Mouse (Mus musculus) heart, embryonic 15.5 days (tissue): Measurements from ENCODE around the gene Col6a6. TPM values are rescaled to one million over a fixed set of nuclear protein-coding genes. Genes with fewer than 3 reads are reported as not detected.

Experiments used
- ATAC-seq: fragments of 200-750 bp; cut with Nextera tagmentation; replicated peaks from 2 replicates; pipeline ENCODE4 v1.8.0; 2017; ENCODE audit warnings: low read depth, moderate TSS enrichment; ENCODE audit not compliant: insufficient number of reproducible peaks, insufficient read depth, low FRiP score
- H3K27ac ChIP-seq: fragments of 300-500 bp; sonication (generic); 2 replicates; pipeline ENCODE4 v1.5.1; 2015; ENCODE audit warnings: mild to moderate bottlenecking, inconsistent platforms
- H3K27me3 ChIP-seq: fragments of 300-500 bp; sonication (generic); 2 replicates; pipeline ENCODE4 v1.6.1; 2015; ENCODE audit warnings: inconsistent platforms
- H3K36me3 ChIP-seq: fragments of 300-500 bp; sonication (generic); 2 replicates; pipeline ENCODE4 v1.6.1; 2015; ENCODE audit warnings: mild to moderate bottlenecking, inconsistent platforms
- H3K4me1 ChIP-seq: fragments of 300-500 bp; sonication (generic); replicated peaks from 2 replicates; pipeline ENCODE4 v1.6.1; 2015; ENCODE audit warnings: inconsistent platforms
- H3K4me2 ChIP-seq: fragments of 300-500 bp; sonication (generic); 2 replicates; pipeline ENCODE4 v1.6.1; 2015; ENCODE audit warnings: inconsistent platforms, mild to moderate bottlenecking, moderate library complexity
- H3K4me3 ChIP-seq: fragments of 300-500 bp; sonication (generic); 2 replicates; pipeline ENCODE4 v1.5.1; 2015; ENCODE audit warnings: mild to moderate bottlenecking, inconsistent platforms
- H3K9ac ChIP-seq: fragments of 300-500 bp; sonication (generic); 2 replicates; pipeline ENCODE4 v1.6.1; 2015; ENCODE audit warnings: mild to moderate bottlenecking, inconsistent platforms
- H3K9me3 ChIP-seq: fragments of 300-500 bp; sonication (generic); replicated peaks from 2 replicates; pipeline ENCODE4 v1.6.1; 2016; ENCODE audit warnings: inconsistent platforms
- WGBS: fragments of 180-500 bp; shearing (Covaris S2); methylation state at CpG from one replicate; pipeline ENCODE4 v1.1.7; 2015; ENCODE audit warnings: mixed read lengths; 5-methylcytosine and 5-hydroxymethylcytosine counted together
- polyA plus RNA-seq: library from polyadenylated mRNA; unstranded; fragments of >200 nt; fragmentation: Nextera tagmentation; extraction: Ambion mirVana; gene quantifications from 2 replicates; pipeline ENCODE4 v1.2.1, GENCODE M21; 2015

The Col6a6 gene
- polyA plus RNA-seq, 1 experiment from 2014 or later, result 3.6 TPM

GRCm38 (mm10) chr9:105771380-105771779 lies 56.6 kb downstream of the Col6a6 start:
- no peak overlapping the region for H3K4me3 ChIP-seq
- no peak for ATAC-seq
- H3K9ac ChIP-seq, result no peak overlapping the region
- no peaks in the 10 kb centered on the region for H3K9me3 ChIP-seq
- H3K36me3 ChIP-seq, result no peaks in the 10 kb centered on the region
- H3K27ac ChIP-seq, result no peak overlapping the region
- peaks cover 12% of the 10 kb centered on the region for H3K4me1 ChIP-seq
- H3K27me3 ChIP-seq, result no peaks in the 10 kb centered on the region
- no peak overlapping the region for H3K4me2 ChIP-seq
- WGBS, result 69% methylated on average over 3 of the region's 3 CpGs

GRCm38 (mm10) chr9:105770690-105771089 lies 57.3 kb downstream of the Col6a6 start:
- Histone ChIP-seq H3K27me3 (no peaks in the 10 kb centered on the region), H3K4me1 (peaks cover 12% of the 10 kb centered on the region), H3K4me2 (no peak overlapping the region), H3K9ac (no peak overlapping the region), H3K4me3 (no peak overlapping the region), H3K36me3 (no peaks in the 10 kb centered on the region), H3K27ac (peak overlapping the region; percentile 51), H3K9me3 (no peaks in the 10 kb centered on the region)
- WGBS, result 46% methylated on average over 7 of the region's 7 CpGs
- no peak for ATAC-seq

DNA sequence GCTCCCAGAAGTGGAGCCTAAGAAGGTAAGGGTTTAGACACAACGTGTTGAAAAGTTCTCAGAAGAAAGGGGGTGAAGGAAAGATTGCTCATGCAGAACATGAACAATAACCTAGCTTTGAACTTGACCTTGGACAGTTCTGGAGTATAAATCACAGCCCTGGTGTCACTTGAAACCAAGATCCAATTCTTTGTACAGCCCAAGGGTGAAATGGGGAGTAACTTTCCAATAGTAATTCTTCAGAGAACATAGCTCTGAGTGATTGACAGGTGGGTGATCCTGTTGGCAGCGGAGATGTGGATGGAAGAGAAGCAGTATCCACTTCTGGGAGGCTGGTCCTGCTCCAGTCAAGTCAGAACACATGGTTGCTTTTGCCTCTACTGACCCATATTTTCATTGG lies 62.1 kb downstream of the Col6a6 start:
- Histone ChIP-seq H3K27ac (no peak overlapping the region), H3K4me3 (no peak overlapping the region), H3K9me3 (no peaks in the 10 kb centered on the region), H3K4me1 (peaks cover 14% of the 10 kb centered on the region), H3K36me3 (no peaks in the 10 kb centered on the region), H3K9ac (no peak overlapping the region), H3K27me3 (no peaks in the 10 kb centered on the region), H3K4me2 (no peak overlapping the region)
- 83% methylated on average over 2 of the region's 2 CpGs for WGBS
- ATAC-seq, result no peak

DNA sequence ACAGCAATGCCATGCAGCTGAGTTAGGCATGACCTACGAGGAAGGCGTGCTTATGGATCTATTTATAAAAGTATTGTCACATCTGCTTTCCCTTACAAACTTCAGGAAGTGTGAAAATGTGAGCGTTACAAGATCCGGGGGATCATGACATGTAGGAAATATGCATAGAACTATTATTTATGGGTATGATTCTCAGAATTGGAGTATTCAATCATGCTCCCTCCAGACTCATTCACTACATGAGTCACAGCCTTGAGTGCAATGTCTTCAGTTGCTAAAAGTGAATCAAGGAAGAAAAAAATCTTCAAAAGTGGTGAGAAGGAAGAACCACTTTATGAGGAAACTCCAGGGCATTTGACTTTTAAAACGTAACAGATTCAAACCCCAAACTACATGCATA lies 63.3 kb downstream of the Col6a6 start:
- Histone ChIP-seq H3K4me2 (no peak overlapping the region), H3K27me3 (no peaks in the 10 kb centered on the region), H3K36me3 (no peaks in the 10 kb centered on the region), H3K9ac (no peak overlapping the region), H3K9me3 (no peaks in the 10 kb centered on the region), H3K27ac (no peak overlapping the region), H3K4me1 (0 out of 2 replicates have a peak, but pooled peaks cover 5% of the 10 kb centered on the region), H3K4me3 (no peak overlapping the region)
- 43% methylated on average over 5 of the region's 5 CpGs for WGBS
- ATAC-seq, result no peak

DNA sequence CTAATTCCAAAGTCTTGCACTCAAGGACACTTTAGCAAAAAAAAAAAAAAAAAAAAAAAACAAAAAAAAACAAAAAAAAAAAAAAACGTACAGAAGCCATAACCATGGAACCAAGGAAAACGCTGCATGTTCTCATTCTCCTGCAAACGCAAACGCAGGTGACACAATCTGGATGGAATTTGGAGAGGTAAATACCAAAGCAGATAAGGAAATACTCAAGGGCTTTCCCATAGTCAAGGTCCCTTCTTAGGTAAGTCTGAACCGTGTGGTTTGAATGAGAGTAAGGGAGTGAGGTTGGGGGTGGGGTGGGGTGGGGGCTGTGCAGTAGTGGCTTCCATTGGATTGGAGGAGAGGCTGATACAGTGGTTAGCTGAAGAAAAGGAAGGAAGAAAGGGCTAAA lies 63.8 kb downstream of the Col6a6 start:
- Histone ChIP-seq H3K9me3 (no peaks in the 10 kb centered on the region), H3K4me1 (0 out of 2 replicates have a peak, but pooled peaks cover 5% of the 10 kb centered on the region), H3K4me2 (no peak overlapping the region), H3K36me3 (no peaks in the 10 kb centered on the region), H3K27me3 (no peaks in the 10 kb centered on the region), H3K4me3 (no peak overlapping the region), H3K9ac (no peak overlapping the region), H3K27ac (no peak overlapping the region)
- ATAC-seq, result no peak
- WGBS, result 29% methylated on average over 5 of the region's 5 CpGs

DNA sequence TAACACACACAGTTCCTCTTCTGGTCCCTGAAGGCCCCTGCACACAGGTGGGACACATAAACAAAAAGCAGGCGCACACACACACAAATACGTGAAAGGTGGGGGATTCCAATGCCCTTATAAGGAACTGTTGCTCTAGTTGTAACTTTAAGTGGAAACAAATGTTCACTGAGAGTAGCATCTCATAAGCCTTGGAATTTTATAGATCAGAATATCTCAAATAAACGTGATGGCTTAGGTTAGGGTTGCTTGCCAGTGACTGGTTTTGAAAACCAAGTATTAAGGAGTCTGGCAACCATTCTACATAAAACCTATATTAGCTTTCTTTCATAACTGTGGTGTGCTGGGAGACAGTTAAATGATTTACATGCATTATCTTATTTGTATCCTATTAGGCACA lies 64.3 kb downstream of the Col6a6 start:
- WGBS, result 77% methylated on average over 3 of the region's 3 CpGs
- ATAC-seq, result no peak

GRCm38 (mm10) chr9:105762274-105762673 lies 65.7 kb downstream of the Col6a6 start:
- Histone ChIP-seq H3K4me2 (no peak overlapping the region), H3K27me3 (no peaks in the 10 kb centered on the region), H3K36me3 (no peaks in the 10 kb centered on the region), H3K9me3 (no peaks in the 10 kb centered on the region), H3K27ac (no peak overlapping the region), H3K4me1 (0 out of 2 replicates have a peak, but pooled peaks cover 5% of the 10 kb centered on the region), H3K4me3 (no peak overlapping the region), H3K9ac (no peak overlapping the region)
- no peak for ATAC-seq
- 85% methylated on average over 7 of the region's 7 CpGs for WGBS

More for the DNA sequence above, 64.3 kb downstream of the Col6a6 start:
- Histone ChIP-seq H3K4me2 (no peak overlapping the region), H3K4me3 (no peak overlapping the region), H3K27me3 (no peaks in the 10 kb centered on the region), H3K9me3 (no peaks in the 10 kb centered on the region), H3K4me1 (0 out of 2 replicates have a peak, but pooled peaks cover 5% of the 10 kb centered on the region), H3K27ac (no peak overlapping the region), H3K36me3 (no peaks in the 10 kb centered on the region), H3K9ac (no peak overlapping the region)

DNA sequence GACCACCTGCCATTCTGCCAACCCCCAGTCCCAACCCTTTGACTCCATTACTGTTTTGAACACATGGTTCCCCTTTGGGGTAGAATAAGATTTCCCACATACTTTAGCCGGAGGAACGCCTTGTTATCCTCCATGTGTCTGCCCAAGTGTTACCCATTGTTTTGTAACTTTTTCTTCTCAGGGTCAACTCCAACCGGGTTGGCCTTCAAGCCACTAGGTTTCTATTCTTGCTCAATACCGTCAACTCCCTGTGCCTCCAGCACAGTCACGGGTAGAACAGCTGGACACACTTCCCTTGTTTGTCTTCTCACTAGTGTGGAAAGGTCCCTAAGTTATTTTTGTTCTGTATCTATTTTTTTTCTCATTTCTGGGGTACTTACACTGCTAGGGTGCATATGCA lies 69.1 kb downstream of the Col6a6 start:
- Histone ChIP-seq H3K4me3 (no peak overlapping the region), H3K4me2 (no peak overlapping the region), H3K27me3 (no peaks in the 10 kb centered on the region), H3K27ac (no peak overlapping the region), H3K9me3 (no peaks in the 10 kb centered on the region), H3K4me1 (no peaks in the 10 kb centered on the region), H3K36me3 (no peaks in the 10 kb centered on the region), H3K9ac (no peak overlapping the region)
- ATAC-seq, result no peak
- WGBS, result 71% methylated on average over 5 of the region's 5 CpGs

DNA sequence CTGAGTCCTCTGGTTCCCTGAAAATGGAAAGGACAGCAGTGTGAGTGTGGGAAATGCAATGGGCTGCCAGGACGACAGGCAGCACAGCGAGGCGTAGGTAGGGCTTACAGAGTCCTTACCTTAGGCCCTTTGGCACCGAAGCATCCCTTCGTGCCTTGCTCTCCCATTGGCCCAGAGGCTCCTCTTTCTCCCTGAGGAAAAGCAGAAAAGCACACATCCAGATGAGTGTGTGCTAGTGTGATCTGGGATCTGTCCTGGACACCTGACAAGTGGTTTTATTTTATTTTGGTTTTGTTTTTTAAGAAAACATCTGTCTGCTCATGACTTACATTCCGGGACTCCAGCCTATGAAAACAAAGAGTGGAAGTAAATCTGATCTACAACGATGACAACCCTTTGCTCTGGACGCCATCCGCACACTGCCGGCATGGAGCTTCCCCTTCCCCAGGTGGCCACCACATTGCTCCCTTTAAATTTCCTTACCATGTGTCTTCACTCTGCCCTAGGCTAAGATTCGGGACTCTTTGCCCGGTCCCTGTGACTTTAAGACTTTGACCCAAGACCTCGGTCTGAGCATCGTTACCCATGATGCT lies 69.7 kb downstream of the Col6a6 start:
- Histone ChIP-seq H3K4me2 (no peak overlapping the region), H3K4me3 (no peak overlapping the region), H3K9ac (no peak overlapping the region), H3K4me1 (no peaks in the 10 kb centered on the region), H3K27me3 (no peaks in the 10 kb centered on the region), H3K36me3 (no peaks in the 10 kb centered on the region), H3K27ac (no peak overlapping the region), H3K9me3 (no peaks in the 10 kb centered on the region)
- ATAC-seq, result no peak
- 69% methylated on average over 14 of the region's 14 CpGs for WGBS

GRCm38 (mm10) chr9:105754256-105754655 lies 73.7 kb downstream of the Col6a6 start:
- H3K27me3 ChIP-seq, result no peaks in the 10 kb centered on the region
- no peaks in the 10 kb centered on the region for H3K36me3 ChIP-seq
- H3K9ac ChIP-seq, result no peak overlapping the region
- H3K4me3 ChIP-seq, result no peak overlapping the region
- 63% methylated on average over 1 of the region's 1 CpGs for WGBS
- ATAC-seq, result no peak
- no peaks in the 10 kb centered on the region for H3K9me3 ChIP-seq
- no peak overlapping the region for H3K27ac ChIP-seq
- no peaks in the 10 kb centered on the region for H3K4me1 ChIP-seq
- no peak overlapping the region for H3K4me2 ChIP-seq

GRCm38 (mm10) chr9:105745861-105746260 lies 82.1 kb downstream of the Col6a6 start:
- Histone ChIP-seq H3K36me3 (no peaks in the 10 kb centered on the region), H3K9ac (no peak overlapping the region), H3K4me2 (no peak overlapping the region), H3K27me3 (no peaks in the 10 kb centered on the region), H3K4me3 (no peak overlapping the region), H3K27ac (no peak overlapping the region), H3K4me1 (no peaks in the 10 kb centered on the region), H3K9me3 (no peaks in the 10 kb centered on the region)
- ATAC-seq, result no peak
- 83% methylated on average over 3 of the region's 3 CpGs for WGBS

DNA sequence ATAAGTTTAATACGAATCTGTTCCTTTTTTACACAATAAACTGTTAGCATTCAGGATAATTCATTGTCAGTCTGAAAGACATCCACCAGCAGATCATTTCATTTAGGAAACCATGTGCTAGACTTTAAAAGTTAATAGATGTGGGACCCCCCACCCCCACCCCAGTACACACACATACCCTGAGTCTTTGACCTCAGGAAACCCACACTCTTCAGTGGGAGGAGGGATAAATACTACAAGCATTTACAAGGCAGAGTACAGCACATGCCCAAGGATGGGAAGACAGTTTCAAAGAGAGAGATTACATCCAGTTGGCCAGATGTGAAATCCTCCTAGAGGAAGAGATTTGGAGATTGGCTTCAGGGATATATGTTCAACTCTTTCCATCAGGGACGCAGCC lies 87.5 kb downstream of the Col6a6 start:
- no peak overlapping the region for H3K4me3 ChIP-seq
- H3K9ac ChIP-seq, result no peak overlapping the region
- peaks cover 10% of the 10 kb centered on the region for H3K4me1 ChIP-seq
- 71% methylated on average over 2 of the region's 2 CpGs for WGBS
- H3K9me3 ChIP-seq, result no peaks in the 10 kb centered on the region
- H3K27ac ChIP-seq, result no peak overlapping the region
- no peaks in the 10 kb centered on the region for H3K36me3 ChIP-seq
- no peak overlapping the region for H3K4me2 ChIP-seq
- H3K27me3 ChIP-seq, result no peaks in the 10 kb centered on the region
- no peak for ATAC-seq
